Mouse (Mus musculus) heart, postnatal 25 days (tissue): ENCODE measurements around the gene Sertm1. TPM values are rescaled to one million over a fixed set of nuclear protein-coding genes. Genes with fewer than 3 reads are reported as not detected.
A peak's percentile ranks its signal among the peaks of the same experiment; 100 is the strongest.

Source experiments
- DNase-seq: peaks from one replicate; pipeline ENCODE4 v3.0.0; 2022; ENCODE audit warnings: low spot score
- intact Hi-C: fragments of 180-260 bp; cut with DNase I; formaldehyde crosslinking; loops from one replicate; pipeline ENCODE4 v1.15.1; 2025
- total RNA-seq, 2 experiments: library from RNA; stranded (reverse); gene quantifications; 2 replicates each; pipeline ENCODE4 v1.2.3; 2021

The Sertm1 gene
- under 1 TPM; 0.21 to 0.22 TPM for total RNA-seq

DNA sequence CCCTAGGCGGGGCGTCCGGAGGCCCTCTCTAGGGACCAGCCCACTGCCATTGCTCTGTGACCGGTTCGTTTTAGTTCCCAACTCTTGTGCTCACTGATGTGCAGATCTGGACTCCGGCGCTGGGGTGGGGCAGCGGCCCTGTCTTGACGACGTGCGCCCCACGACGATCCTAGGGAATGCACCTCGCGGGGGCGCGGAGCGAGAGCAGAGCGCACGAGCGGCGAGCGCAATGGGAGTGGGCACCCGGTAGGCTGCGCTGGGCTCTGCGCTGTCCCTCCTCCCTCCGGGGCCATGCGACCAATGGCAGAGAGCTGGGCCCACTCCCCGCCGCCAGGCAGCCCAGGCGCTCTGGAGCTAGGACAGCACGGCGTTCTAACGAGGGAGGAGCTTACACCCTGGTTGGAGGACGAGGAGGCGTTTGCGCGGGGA is at the start of gene Sertm1:
TSS of gene Sertm1 (minus strand) at position 245 of the 429 bp plus-strand sequence.
- DNase-seq = no peak
- intact Hi-C loops = no loop called here

DNA sequence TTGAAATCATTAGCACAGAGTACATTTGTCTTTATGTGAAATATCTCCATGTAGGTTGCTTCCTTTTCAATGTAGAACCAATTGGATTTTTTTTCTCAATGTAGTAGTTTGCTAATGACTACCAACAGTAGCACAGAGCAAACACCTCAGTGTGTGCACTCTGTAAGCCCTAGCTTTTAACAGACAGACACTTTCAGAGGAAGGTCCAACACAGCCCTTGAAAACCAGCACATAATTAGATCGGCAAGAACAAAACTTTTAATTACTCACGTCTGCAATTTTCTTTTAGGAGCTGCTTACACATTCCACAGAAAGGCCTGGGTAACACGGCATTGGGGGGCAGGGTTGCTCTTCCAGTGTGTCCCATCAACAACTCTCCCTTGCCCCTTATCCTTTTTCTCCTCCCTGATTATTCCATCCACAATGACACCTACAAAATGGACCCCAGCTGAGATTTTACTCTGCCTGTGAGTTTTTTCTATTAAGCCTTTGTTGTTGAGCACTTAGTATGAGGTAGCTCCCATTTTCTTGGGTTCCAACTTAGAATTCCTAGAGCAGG is 49.3 kb upstream of the Sertm1 start:
- no peak for DNase-seq
- intact Hi-C loops = no loop called here

DNA sequence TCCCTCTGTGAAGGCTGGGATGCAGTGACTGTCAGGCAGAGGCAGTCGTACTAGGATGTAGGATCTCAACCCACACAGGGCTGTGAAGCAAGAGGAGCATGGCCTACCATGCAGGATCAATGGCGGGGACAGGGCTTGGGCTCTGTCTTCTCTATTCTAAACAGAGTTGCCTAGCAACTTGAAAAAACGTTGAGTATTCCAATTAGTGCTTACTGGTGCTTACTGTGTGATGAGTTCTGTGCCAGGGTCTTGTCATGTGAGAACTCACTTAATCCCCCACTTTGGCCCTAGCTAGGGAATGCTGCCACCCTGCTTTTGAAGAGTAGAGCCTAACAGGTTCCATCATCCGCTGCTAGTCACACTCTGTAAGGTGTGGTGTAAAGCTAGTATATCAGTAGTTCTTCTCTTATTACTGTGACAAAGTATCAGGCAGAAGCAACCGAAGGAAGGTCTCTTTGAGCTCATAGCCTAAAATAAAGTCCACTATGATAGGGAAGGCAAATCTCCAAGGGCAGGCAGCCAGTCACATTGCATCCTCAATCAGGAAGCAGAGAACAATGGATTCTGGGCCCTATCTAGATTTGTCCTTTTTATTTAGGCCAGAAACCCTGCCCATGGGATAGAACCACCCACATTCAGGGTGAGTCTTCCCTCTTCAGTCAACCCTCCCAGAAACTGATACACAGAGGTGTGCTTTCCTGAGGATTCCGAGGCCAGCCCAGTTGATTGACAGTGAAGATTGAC is 27.6 kb upstream of the Sertm1 start:
- intact Hi-C loops = no loop called here
- DNase-seq = peak; percentile 1

DNA sequence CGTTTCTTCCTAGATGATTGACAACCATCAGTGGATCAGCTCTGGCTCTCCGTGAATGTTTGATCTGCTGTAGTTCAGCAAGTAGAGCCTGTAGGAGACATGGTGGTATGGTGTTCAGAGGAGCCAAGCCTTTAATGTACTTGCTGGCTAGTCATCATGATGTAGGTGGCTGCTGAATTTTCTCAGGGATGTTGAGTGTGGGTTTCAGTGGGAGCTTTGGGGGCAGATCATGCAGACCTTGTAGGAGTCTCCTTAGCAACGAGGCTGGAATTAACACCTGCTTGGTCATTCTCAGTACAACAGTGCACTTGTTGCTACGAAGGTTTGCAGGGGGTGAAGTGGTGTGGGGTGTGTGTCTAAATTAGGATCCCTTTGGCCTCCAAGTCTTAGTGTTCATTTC is 18.8 kb upstream of the Sertm1 start:
- no peak for DNase-seq
- intact Hi-C loops = no loop called here

DNA sequence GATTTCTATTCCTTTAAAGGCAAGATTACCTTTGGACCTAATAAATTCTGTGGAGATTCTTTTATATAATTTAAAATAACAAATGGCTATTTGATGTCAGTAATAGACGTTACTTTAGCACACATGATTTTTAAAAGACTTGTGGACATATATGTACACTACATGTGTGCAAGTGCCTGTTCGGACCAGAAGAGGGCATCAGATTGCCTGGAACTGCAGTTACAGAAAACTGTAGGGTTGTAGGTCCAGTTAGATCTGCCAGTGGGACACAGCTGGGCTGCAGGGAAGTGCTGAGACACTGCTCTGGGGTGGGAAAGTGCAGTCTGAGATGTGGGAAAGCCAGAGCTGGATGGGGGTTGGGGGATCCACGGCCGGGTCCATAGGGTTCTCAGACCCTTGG is 16.9 kb upstream of the Sertm1 start:
- intact Hi-C loops = no loop called here
- no peak for DNase-seq

DNA sequence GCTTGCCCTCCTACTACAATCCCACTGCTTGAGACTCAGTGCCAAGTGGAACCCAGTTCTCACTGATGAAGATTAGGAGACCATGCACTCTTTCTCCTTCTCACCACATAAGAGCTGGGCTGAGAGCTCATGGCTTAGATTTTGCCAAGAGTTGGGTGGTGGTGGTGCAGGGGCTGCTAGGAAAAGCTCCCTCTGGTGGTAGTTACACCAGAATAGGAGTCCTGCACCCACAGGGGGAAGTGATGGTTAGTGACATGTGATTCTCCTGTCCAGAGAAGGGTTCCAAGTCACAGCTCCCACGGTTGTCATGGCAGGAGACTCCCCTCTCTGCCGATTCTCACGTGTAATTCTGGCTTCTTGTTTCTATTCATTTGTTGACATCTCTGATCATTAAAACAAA is 4.7 kb upstream of the Sertm1 start:
- intact Hi-C loops = no loop called here

DNA sequence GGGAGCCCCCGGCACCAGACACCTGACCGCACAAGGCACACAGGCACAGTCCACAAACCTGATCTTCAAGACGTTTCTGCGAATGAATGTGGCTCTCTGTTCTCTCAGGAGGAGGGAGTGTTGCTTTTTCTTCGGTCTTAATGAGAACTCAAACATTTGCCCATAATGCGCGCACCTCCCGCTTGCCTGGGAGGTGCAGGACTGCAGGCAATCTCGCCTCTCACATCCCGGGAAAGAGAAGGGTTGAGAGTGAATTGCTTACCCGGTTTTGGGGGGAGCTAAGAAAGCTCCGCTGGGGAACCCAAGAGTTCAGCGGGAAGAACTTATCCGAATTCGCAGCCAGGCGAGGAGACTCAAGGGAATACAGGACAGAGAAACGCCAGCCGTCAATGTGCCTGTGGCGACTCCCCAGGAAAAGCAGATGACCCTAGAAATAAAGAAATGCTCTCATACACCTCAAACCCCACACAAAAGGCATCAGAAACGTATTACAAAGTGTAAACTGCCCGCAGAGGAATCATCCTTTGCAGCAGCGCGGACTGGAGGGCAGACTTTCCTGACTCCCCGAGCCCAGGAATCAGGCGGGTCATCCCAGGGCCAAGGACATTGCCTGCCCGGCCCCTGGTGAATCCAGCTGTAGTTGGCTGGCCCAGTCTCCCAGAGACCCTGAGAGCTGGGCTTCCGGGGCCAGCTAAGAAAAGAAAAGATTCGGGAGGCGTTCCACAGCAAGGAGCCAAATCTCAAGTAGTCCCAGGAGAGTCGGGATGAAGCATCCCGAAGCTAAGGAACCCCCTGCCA is 643 bp downstream of the Sertm1 start:
- no peak for DNase-seq
- intact Hi-C loops = no loop called here

More for the DNA sequence above, 4.7 kb upstream of the Sertm1 start:
- no peak for DNase-seq

DNA sequence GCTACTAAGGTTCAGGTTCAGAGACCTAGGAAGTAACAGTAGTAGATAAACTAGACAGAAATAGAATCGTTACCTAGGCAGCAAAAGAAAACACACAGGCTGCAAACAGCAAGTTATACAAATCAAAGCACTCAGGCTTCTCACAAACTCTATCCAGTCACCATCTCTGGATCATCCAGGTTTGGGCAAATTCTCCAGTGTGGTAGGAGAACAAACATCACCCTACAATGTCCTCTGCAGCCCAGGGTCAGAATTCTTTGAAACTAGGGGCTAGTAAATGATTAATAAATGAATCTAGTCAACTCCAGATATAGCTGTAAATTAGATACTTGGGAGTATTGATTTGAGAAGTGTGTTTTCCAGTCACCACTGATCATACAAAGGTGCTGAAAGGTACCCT is 6.8 kb downstream of the Sertm1 start:
- DNase-seq = no peak
- intact Hi-C loops = no loop called here

DNA sequence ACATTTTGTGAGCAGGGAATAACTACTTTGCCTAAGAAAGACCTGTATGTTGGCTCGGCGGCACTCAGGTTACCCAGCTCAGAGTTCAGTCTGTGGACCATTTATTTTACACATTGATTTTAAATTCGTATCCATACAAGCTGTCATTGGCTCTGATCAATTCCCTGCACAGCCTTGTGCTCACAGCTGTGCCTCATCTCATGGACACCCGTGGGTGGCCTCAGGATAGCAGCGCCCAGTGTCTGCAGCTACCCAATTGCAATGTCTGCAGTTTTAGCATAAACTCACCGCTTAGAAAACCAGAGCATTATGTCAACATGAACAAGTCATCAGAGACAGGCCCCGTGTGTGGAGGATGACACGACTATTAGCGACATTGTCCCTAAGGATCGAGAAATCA is 17.7 kb downstream of the Sertm1 start:
- DNase-seq = no peak
- intact Hi-C loops = no loop called here

DNA sequence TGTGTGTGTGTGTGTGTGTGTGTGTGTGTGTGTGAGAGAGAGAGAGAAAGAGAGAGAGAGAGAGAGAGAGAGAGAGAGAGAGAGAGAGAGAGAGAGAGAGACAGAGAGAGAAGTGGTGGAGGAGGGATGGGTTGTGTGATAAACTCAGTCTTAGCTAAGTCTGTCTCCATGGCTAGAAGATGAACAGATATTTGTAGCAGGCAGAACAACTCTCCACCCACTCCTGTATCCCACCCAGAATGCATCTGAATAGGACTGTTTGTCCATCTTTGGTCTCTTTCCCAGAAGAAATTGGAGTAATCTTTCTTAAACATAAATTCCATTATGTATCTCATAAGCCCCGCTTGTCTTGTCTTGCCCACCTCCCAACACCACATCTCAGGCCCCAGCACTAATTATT is 20.8 kb downstream of the Sertm1 start:
- no peak for DNase-seq
- intact Hi-C loops = no loop called here

DNA sequence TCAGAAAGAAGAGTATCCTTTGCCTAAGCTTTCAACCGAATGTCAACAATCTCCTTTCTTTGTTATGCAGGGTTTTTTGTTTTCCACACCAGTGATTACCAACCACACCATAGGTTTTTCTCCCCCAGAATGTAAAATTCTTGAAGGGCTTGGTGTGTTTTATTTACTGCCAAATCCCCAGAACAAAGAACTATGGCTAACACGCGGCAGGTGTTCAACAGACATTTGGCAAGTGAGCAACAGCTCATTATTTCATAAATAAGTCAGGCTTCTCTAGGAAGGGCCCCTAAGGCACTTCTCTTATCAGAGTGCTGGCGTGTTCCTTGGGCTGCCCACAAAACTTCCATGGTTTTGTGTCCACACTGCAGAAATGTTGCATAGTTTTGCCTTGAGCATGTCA is 23.5 kb downstream of the Sertm1 start:
- intact Hi-C loops = no loop called here
- no peak for DNase-seq

DNA sequence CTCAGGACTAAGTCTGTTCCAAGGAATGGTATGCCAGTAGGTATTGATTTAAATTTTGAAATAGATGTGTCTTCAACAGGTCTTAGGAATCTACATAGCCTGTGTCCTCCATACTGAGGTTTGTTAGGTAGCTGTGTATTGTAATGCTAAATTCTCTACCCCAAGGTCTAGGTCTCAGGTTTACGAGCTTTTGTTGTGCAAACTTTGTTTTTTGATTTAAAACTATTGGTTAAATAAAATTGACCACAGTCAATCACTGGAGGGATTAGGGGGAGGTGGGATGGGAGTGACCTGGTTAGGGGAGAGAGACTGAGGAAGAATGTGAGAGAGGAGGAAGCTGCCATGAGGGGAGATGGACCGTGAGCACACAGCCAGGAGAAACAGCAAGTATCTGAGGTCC is 29.2 kb downstream of the Sertm1 start:
- intact Hi-C loops = no loop called here
- no peak for DNase-seq

Other genes starting within 250 kb of the Sertm1 start
- gene Supt20, start 223.1 kb downstream of the Sertm1 start, total RNA-seq = 10 to 100 TPM; 18.4 to 18.9 TPM
- gene Gm21958, start 201.5 kb downstream of the Sertm1 start, total RNA-seq = not detected
- gene Exosc8, start 180.5 kb downstream of the Sertm1 start, total RNA-seq = 10 to 100 TPM; 18.1 to 18.8 TPM
- gene Alg5, start 180.3 kb downstream of the Sertm1 start, total RNA-seq = 10 to 100 TPM; 10.0 to 10.5 TPM
- 1 to 10 TPM; 1.9 to 2.0 TPM for gene Smad9, start 160.3 kb downstream of the Sertm1 start, total RNA-seq
- 10 to 100 TPM; 20.4 to 23.8 TPM for gene Rfxap, start 108.1 kb downstream of the Sertm1 start, total RNA-seq
- not detected for gene Ccna1, start 139.6 kb upstream of the Sertm1 start, total RNA-seq
- 10 to 100 TPM; 33.4 to 42.2 TPM for gene Spg20, start 196.2 kb upstream of the Sertm1 start, total RNA-seq
- gene Ccdc169, start 221.5 kb upstream of the Sertm1 start, total RNA-seq = under 1 TPM in 1 of 2 experiments, not detected in 1; 0.13 TPM